Mouse (Mus musculus) CD4-positive, CD25-positive, alpha-beta regulatory T cell, adult 4 months (primary cell): ENCODE measurements around the gene Gm20388. TPM values are rescaled to one million over a fixed set of nuclear protein-coding genes. Genes with fewer than 3 reads are reported as not detected.

ENCODE experiments used
- ATAC-seq: one replicate; pipeline ENCODE4 v1.8.0; 2017
- polyA plus RNA-seq, 2 experiments: library from polyadenylated mRNA; unstranded; fragments of 100-300 nt; shearing (Covaris generic); gene quantifications; one replicate each; pipeline ENCODE4 v1.2.1; 2017

The Gm20388 gene
- polyA plus RNA-seq, 2 experiments from 2014 or later: 10.7 to 12.8 TPM

DNA sequence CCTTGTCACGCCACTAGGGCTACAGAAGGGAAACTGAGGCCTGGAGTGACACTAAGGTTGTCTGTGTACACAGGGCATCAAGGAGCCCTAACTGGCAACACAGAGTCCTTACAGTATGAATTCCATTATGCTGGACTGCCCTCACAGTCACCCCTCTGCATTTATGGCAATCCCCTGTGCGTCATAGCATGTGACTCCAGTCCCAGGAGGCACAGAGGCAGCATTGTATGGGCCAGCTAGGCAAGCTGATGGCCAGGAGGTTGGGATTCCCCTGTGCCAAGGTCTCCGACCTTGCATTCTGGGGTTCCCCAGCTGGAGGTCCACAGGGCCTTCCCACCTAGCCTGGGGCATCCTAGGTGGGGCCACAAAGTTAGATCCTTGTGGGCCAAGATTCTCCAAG lies 2300.9 kb downstream of the Gm20388 start:
- ATAC-seq: no peak

DNA sequence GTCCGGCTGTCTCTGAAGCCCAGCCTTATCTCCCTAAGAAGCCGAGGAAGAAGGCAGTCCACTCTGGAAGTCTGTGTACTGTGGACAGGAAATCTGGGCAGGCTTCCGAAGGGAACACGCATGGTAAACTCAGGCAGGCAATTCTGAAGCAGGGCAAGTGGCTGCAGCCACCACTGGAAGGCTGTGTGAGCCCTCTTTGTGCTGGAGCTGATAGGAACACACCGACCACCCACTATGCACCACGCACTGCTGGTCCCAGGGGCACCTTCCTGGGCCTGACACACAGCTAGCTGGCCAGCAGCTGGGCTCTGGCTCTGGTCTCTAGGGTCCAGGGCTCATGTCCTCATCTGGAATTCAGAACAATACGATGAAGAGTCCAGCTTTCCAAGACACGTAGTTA lies 2305.0 kb downstream of the Gm20388 start:
- ATAC-seq: no peak

DNA sequence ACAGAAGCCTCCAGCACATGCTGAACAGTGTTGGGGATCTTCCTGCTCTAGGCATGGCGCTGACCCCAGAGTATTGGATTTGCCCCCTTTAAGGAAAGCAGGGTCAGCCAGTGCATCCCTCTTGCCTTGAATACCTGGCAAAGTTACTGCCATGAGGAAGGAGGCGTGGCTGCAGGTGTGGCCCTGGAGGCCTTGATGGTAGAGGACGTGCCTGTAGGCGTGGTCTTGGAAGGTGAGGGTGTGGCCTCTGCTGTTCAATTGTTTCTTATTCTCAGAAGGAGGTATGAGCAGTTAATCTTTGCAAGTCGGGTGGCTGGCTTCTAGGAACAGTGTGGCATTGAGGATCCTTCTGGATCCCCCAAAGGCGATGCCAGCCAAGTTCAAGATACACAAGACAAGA lies 2305.8 kb downstream of the Gm20388 start:
- no peak for ATAC-seq

DNA sequence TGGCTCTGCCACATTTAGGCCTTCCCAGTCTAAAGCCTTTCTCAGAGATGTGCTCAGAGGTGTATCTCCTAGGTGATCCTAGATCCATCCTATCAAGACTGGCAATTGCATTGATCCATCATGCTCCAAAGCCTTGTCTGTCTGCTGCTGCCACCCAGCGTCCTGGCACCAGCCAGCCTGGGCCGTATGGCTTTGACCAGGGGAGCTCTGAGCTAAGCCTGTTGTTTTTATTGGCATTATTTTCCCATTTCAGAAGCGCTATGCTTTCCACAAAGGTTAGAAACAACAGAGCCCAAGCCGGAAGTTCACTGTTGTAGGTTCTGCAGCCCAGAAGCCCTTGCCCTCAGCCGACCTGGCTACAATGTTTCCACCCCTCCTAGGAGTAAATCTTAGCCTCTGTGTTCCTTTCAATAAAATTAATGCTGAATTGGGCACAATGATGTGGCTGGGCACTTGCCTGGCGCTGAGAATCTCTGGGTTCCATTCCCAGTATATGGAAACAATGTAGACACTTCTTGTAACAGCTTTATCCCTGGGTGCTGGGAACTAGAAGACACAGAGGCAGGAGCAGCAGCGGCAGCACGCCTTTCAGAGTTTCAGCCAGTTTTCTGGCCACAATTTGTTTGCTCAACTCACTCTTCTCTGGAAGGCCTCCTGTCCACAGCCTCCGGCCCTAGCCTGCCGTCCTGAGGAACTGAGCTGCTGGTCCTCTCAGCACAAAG lies 2307.0 kb downstream of the Gm20388 start:
- no peak for ATAC-seq

DNA sequence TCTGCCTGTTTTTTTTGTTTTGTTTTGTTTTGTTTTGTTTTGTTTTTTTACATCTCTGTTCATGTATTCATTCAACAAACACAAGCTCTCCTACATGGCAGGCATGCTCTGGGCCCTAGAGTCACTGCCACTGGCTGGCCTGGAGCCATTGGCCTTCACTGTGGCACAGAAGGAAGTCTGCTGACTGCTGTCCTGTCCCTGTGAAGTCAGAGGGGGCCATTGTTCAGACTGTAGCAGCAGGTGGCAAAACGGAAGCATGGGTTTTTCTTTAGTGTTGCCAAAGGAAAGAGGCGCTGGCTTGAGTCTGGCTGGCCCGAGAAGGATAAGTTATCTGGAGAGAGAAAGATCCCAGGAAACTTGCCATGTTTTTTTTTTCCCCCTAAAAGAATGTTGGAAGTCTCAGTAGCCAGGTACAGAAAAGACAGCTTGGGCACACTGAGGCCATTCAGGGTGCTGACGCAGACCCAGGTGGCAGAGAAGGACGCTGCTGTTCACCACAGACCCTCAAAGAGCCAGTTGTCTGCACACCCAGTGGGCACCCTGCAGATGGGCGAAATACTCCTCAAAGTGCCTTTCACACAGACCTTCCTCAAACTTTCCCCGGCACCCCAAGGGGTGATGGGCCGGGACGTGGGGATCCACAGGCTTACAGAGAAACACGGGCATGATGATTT lies 2313.5 kb downstream of the Gm20388 start:
- ATAC-seq: no peak

DNA sequence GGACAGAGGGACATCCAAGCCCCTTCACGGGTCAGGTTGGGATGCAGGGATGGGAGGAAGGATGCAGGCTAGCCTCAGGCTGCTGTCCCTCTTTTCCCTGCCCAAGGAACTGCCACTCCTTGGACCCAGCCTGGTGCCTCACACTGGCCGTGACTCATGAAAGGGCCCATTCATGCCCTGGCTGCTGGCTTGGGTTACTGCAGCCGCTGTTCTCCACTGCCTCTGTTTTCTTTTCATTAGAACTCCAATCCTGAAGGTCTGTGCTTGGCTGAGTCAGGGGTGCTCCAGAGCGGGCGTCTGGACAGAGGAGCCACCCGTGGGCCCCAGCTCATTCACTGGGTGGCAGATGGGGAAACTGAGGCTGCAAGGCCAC lies 2314.0 kb downstream of the Gm20388 start:
- no peak for ATAC-seq

DNA sequence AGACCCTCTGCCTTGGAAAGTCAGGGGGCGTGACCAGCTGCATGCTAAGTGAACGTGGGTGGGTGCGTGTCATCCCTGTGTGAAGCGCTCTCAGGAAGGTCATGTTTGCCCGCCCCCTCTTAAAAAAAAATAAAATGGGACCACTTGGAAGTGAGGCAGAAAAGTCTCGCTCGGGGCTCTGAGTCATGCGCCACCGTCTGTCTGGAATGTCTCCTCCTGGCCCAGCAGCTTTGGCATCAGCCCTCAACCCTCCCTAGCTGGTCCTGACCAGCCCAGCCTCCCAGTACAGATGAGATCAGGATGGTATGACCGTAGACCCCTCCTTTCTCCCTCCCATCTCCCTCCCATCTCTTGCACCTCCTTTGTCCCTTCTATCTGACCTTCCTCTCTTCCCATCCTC lies 2314.8 kb downstream of the Gm20388 start:
- no peak for ATAC-seq

DNA sequence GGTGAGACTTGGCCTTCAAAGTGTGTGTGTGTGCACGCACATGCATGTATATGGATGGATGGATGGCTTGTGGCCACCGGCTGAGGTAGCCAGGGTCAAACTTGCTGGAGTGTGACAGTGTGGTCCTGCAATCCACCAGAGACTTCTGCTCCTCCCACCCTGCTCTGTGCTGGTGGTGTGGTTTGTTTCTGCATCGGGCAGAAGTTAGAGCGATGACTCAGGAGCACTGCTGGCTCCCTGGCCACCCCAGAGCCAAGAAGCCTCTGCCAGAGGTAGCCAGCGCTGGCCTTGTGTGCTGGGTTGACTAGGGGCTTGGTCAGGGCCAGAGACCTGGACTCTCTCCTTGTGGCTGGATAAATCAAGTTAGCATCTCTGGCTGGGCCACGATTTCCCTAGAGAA lies 2316.7 kb downstream of the Gm20388 start:
- ATAC-seq: no peak

DNA sequence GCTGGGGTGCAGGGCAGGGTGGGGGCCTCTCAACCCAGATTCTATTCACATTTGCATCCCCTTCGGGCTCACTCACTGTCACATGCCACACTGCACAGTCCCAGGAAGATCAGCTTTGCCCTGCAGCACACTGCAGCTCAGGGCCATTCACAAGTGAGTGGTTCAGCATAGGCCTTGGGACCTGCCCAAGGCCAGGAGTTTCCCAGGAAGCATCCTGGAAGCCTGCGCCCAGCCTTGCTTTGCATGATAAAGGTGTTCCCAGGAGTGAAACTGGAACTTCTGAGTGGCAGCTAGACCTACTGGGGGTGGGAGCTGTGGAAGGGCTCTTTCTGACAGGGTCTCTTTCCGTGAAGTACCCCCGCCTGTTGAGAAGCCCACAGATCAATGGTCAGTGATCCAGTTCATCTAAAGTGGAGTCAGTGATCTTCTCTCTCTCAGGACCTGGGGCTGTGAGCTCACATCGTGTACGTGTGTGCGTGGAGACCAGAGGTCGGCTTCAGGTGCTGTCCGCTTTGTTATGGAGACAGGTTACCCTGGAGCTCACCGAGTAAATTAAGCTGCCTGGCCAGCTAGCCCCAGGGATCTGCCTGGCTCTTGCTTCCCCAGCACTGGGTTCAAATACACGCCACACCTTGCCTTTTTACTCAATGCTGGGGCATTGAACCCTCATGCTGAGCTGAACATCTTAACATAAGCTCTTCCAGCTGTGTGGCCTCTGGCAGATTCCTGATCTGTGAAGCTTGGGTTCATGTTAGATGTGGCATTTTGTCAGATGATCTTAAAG lies 2318.3 kb downstream of the Gm20388 start:
- ATAC-seq: no peak

DNA sequence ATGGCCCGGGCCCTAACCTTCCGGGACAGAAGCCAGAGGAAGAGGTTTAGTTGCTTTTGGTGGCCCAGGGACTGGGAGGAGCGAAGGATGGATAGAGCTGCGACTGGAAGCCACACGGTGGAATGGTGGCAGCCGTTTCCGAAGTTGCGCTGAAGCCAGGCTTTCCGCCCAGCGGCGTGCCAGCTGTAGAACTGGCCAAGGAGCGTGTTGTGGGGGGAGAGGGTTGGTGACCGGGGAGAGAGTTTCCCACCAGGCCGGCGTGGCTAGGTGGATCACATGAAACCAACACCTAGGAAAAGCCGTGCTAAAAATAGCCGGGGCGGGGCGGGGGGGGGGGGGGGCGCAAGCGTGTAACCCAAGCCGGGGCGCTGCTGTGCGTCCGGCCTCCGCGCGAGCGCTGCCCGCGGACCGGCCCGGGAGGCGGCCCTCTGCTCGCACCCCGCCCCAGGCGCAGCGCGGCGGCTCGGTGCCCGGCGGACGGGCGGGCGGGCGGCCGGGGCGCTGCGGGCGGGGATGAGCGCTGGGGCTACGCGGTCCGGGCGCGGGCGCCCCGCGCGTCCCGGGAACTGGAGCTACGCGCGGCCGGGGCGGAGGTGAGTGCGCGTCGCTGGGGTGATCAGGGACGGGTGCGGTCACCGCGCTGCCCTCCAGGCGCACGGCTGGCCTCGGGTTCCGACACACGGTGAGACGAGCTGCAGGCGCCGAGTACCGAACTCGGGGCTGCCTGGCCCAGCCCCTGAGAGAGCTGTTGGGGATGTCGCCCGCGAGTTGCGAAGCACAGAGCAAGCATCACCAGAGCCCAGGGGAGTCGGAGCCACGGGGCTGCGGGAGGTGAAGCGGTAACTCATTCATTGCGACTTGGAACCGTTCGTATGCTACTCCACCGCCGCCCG lies 2319.4 kb downstream of the Gm20388 start:
- no peak for ATAC-seq

DNA sequence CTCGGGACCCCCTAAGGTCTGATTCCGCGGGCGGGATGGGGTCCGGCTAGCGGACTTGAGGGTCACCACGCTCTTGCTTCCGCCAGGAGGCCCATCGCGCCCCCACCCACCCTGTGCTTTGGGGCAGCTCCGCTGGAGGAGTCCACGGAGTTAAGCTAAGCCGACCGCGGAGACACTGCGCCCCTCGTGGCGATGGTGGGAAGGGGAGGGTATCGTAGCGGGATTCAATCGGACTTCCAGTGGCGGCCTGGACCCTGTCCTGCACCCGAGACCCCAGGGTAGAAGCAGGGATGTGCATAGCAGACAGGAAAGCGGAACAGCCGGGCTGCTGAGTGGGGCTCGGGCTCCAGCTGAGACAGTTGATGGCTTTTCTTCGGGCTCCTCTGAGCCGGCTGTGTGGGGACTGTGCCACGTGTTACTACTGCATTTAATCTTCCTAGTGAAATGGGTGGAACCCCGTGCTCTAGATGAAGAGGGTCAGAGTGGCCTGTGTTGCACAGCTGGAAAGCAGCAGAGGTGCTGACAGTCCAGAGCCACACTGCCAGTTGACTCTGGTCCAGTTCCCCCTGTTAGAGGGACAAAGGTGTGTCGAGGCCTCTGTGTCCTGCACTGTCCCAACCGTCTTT lies 2320.2 kb downstream of the Gm20388 start:
- ATAC-seq: no peak

DNA sequence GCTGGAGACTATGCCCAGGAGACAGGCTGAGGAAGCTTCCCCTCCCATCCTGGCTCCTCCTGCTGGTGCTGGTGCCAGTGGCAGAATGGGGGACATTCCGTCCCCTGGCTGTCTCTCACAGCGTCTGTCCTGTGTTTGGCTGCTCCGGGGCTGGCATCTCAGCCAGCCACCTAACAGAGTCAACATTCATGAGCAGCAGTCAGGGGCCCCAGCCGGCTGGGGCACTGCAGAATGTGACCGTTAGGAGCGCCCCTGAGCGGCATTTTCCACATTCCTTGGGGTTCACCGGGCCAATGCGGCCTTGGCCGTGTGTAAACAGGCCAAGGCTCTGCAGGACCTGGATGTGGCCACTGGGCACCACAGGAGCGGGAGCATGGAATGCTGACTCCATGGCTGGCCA lies 2323.4 kb downstream of the Gm20388 start:
- no peak for ATAC-seq

DNA sequence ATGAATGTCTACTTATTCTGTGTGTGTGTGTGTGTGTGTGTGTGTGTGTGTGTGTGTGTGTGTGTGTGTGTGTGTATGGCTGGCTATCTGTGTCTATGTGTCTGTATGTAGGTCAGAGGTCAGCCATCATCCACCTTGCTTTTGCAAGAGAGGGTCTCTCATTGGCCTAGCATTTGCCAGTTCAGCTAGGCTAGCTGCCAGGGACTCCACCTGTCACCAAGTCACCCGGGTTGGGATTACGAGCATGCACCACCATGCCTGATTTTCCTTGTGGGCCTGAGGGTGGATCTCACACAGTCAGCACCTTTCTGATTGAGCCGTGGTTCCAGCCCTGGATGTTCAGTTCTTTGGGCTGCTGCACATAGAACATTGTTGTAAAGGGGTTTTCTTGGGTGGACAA lies 2325.9 kb downstream of the Gm20388 start:
- no peak for ATAC-seq

DNA sequence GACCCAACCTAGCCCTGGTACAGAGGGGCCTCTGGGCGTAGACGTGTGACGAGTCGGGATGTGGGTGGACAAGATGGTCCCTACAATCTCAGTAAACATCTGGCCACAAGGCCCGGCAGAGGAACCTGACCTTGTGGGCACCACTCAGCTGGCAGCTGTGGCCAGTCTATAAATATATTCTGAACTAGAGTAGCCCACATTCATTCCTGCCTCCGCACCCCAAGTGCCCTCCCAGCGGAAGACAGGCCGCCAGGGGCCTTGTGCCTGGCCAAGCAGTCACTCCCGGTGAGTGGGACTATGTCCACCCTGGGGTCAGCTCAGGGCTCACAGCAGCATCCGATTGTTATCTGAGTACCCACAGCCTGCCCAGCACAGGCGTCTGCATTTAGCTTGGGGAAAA lies 2327.6 kb downstream of the Gm20388 start:
- ATAC-seq: no peak

DNA sequence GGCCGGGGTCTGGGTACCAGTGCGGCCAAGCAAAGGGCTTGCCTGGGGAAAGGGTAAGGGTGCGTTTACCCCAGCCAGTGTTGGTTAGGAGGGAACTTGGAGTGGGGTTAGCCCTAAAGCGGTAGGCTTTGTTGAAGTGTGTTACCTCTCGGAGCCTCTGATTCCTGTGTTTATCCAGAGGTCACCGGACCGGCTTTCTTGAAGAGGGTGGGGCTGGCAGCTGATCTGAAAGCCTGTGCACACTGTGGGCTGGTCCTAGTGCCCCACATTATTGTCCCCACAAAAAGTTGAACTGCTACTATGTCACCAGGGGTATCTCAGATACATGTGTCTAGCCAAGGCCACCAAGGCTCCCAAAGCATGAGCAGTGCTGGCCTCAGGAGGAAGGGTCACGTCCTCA lies 2328.1 kb downstream of the Gm20388 start:
- ATAC-seq: no peak

DNA sequence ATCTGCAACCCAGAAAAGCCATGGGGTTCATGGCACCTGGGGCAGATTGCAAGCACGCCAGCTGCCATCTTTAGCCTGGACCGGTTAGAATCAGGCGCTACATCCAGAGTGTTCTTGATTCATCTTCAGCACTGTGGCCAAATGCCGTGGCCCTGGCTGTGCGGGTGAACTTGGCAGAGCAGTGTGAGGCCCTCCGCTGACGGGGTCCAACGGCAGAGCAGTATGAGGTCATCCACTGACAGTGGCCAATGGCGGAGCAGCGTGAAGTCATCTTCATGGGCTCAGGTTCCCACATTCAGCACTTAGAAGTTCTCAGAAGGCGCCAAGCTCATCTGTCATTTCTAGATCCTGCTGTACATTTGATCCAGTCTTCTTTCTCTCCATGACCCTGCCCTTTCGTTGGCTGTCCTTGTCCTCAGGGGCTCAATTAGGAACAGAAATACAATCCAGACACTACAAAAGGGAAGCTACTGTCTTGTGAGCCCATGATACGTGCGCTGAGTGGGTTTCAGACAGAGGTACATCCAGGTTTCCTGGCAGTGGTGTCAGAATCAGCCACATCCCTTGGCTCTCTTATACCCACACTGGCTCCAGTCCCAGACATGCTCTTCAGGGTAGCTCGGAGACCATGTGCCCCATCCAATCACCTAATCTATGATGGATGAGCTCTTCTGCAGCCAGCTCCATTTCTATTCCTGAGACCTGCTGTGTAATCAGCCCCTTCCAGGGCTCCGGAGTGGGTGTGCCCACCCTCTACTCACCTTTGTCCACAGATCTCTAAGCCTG lies 2329.8 kb downstream of the Gm20388 start:
- no peak for ATAC-seq

DNA sequence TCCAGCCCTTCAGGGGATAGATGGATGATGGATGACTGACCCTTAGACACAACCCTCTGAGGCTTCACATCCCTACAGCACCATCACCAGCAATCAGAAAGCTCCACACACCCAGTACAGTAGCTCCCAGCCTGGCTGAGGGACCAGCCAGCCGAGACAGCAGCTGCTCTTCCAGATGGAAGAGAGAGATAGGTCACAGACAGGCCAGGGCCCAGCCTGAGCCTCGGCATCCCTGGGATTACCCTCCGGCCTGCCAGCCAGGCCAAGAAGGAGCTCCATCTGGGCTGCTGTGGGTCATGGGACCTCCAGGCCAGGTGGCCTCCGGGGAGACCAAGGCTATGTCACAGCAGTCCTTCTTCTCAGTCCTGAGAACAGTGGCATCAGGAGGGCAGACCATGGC lies 2332.7 kb downstream of the Gm20388 start:
- ATAC-seq: no peak

DNA sequence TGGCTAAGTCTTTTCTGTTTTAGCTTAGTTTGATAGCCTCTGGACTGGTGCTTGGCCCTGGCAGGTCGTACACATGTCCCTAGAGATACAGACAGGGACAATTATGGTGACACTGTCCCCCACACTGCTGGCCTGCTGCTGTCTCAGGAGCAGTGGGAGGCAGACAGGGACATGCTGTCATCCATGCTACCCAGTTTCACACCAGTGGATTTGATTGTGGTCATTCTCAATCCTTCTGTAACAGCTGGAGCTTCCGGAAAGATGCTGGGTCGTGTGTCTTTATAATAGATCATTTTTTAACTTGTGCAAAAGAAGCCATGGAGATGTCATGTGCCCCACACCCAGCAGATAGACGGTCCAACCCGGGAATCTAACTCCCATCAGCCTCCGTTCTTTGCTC lies 2334.5 kb downstream of the Gm20388 start:
- ATAC-seq: no peak

DNA sequence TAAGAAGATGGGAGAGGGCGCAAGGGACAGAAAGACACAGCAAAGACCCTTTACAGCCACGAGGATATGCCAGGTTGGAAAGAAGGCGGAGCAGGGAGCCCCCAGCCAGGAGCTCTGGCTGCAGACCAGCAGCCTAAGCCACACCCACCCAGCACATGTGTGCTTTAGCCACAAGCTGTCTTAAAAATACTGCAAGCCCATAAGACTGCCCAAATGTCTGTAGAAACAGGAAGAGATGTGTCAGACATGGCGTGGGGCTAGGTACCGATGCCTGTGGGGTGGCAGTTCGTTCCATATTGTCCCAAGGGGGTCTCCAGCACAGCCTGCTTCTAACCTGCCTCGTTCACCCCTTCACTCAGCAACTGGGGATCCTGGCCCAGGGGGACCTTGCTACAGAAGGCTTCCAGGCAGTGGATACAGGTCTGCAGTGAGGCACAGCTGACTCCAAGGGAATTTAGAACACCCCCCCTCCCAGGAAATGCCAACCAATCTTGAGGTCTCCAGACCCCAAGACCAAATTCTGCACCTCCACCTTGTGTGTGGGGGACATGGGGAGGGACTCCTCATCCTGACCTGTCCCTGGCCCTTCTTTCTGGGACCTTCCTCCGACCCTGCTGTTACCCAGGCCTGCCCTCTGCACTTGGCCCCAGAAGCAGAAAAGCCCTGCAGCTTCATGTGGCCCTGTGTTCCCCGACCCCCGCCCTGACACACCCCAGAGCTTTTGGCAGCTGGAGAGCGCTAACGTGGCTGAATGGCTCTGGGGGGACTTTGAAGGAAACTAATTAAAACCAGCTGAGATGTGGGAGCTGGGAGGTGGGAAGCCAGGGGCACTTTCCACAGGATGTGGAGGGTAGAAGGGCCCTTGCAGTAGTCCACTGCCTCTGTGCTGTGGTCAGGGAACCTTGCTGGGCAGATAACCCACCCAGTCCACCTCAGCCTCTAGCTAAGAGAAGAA lies 2335.9 kb downstream of the Gm20388 start:
- ATAC-seq: no peak

DNA sequence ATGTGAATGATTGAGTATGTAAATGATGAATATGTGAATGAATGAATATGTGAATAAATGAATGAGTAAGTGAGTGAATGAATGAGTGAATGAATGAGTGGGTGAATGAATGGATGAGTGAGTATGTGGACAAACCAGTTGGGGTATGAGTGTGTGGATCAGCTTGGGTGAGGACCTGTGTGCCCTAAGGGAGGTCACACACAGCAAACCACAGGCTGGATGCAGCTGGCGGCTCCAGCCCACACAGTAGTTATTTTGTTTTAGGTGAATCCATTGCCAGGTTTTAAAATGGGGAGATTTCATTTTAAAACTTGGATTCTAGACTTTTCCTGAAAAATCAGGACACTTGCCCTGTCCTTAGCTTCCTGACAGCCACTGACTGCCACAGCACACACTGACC lies 2341.1 kb downstream of the Gm20388 start:
- ATAC-seq: no peak
